Mouse (Mus musculus) CH12F3 (cell line): ENCODE measurements at regions not wholly inside any gene's neighbourhood (a gene's known extent, or its start where the extent isn't known, plus 50 kb on each side); places are given as distances from the start of the nearest gene placed in this dataset.

Source experiments
- in situ Hi-C: fragments of 300-500 bp; cut with MboI; formaldehyde crosslinking; loops from 2 replicates; pipeline ENCODE4 v1.14.3; 2020; ENCODE audit warnings: low sequenced_read_pairs

GRCm38 (mm10) chr13:71653939-71654467 lies 309.5 kb downstream of the Irx1 start:
- in situ Hi-C loops, result no loop called here

- in situ Hi-C loops, result no loop called here
Observed at GRCm38 (mm10) chr13:71653212-71653938, 310.1 kb downstream of the Irx1 start.

GRCm38 (mm10) chr13:71649876-71650275 lies 313.6 kb downstream of the Irx1 start:
- in situ Hi-C loops, result no loop called here

DNA sequence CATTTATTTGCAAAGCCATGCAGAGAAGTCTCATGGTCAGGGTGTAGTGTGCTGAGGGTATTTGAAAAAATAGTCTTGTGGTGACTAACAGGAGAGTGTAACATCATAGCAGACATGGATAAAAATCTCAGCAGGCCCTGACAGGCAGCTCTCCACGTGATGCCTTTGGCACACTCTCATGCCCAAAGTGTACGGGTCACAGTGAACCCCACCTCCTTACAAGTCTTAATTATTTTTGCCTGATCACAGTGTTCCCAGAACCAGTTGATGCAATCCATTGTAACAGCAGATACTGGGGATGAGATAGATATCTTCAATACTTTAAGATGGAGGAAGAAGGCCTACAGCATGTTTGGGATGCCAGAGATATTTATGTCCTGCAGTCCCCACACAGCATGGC lies 314.5 kb downstream of the Irx1 start:
- in situ Hi-C loops, result no loop called here

GRCm38 (mm10) chr13:71631447-71631846 lies 332.1 kb downstream of the Irx1 start:
- in situ Hi-C loops, result no loop called here

- in situ Hi-C loops, result no loop called here
Observed at GRCm38 (mm10) chr13:71617198-71617597, 346.3 kb downstream of the Irx1 start.

DNA sequence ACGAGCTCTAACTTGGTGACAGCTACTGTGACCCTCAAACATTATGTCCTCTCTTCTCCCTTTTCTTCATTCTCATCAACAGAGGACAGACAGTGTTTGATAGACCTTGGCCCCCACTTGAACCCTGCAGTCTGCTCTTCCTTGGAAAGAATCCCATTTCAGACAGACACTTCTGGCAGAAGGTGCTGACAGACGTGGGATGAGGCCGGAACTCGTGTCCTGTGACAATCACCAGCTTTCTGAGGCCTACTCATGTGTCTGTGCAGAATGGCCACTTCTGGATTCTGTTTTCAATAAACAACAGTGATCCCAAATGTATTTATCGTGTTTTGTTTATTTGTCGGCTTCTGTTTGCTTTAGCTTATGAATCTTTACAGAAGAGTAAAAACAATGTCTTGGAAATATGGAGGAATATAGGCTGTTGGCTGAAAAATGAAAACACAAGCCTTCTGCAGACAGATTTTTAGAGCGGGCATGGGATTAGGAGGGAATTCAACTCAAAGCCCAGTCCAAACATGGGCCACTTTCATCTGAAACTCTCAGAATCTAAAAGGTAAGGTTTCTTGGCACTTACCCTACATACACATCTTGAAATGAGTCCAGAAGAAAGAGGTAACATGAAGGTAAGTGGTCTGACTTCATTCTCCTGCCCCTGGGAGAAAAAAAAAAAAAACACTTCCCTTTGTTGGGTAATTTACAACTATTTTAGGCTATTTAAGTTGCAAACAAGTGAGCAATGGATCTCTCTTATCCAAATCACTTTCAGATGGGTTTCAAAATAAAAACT lies 350.9 kb downstream of the Irx1 start:
- in situ Hi-C loops, result no loop called here

- in situ Hi-C loops, result no loop called here
Observed at GRCm38 (mm10) chr13:71582486-71582885, 381.0 kb downstream of the Irx1 start.

DNA sequence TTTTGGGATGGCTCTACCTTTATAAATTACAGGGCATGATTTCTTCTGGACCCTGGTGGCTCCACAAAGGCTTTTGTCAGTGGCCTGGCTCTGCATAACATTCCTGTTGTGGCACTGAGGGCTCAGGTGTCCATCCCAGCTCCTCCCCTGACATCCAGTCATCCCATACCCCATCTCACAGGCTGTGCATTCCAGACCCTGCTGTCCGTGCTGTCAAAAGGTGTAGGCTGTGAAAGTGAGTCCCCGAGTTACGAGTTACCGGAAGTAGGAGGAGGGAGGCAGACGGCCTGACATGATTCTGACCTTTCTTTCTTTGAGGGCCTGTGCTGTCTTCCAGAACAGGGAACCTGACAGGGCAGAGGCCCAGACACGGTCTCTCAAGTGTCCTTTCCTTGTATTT lies 397.6 kb downstream of the Irx1 start:
- in situ Hi-C loops, result no loop called here

- in situ Hi-C loops, result no loop called here
Observed at GRCm38 (mm10) chr13:71565388-71565787, 398.1 kb downstream of the Irx1 start.

DNA sequence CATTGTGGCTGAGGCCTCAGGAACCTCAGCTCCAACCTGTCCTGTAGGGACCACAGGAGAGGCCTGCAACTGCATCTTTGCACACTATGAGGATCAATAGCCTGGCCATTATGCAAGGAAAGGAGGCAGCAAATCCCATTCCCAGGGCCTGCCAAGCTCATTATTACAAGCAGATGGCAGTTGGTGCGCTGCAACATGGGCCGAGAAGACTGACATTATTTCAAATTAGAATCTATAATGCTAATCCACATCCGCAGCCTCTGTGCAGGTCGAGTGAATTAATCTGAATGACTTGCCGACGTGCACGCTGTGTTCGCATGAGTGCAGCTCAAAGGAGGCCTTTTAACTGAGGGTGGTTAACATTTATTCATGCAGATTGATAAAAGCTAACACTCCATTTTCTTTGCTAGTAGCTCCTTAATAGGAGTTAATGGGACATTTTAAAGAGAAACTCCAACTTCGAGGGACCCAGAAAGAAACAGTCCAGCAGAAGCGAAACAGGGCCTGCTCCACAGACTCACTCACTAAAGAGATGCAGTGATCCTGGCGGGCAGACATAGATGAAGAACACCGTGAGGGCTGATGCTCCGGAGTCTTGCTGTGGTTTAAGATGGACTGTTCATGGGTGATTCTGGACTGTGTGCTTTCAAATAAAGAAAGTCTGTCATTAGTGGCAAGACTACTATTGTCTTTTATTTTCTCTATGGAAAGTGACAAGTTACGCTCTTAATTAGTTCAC lies 404.9 kb downstream of the Irx1 start:
- in situ Hi-C loops, result no loop called here

DNA sequence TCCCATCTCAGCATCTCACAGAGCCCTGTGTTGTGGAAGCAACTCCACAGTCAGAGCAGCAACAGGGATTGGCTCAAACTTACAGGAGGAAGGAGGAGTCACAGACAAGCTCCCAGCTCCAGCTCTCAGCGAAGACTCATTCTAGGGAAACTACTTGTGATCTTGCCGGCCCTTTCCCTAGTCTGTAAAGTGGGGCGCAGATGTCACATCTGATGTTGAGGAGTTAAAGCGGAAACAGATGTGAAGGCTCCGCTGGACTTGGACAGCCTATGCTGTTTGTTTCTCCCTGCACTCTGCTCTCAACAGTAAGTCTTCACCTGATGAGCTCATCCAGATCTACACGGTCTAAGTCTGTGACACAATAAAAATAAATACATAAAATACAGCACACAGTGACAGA lies 408.1 kb downstream of the Irx1 start:
- in situ Hi-C loops, result no loop called here

DNA sequence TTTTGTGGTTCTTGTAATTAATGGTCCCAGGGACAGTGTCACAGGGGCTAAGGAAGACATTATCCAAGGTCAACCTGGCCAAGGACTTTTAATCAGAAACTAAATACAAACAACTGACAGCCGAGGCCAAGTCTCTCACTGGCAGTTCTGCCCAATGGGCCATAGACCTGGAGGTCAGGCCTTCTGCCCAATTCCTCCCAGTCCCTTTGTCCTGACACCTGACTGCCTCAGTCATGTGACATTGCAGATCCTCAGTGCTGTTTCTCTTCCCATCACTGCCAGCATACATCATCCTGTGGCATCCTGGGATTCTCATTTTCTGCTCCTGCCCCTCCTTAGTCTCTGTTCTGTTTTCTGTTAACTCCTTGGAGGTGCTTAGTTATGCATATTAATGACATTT lies 413.4 kb downstream of the Irx1 start:
- in situ Hi-C loops, result no loop called here

GRCm38 (mm10) chr13:71549206-71549831 lies 414.2 kb downstream of the Irx1 start:
- in situ Hi-C loops, result no loop called here

DNA sequence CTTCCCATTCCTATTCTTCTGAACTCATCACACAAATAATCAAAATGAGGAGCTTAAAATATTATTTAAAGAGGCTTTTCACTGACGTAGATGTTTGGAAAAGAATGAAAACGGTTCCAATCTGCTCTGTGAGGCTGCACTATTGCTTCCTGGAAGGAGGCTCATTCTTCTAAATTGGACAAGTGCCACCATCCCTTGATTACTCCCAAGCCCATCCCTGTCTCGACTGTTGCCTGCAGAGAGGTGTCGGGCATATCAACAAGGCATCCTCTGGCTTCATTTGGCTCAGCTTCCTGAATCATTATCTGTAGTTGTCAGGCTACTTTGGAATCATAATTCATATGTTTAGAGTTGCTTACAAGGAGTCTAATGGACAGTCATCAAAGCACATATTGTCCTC lies 425.3 kb downstream of the Irx1 start:
- in situ Hi-C loops, result no loop called here

- in situ Hi-C loops, result no loop called here
Observed at GRCm38 (mm10) chr13:71532796-71533351, 430.6 kb downstream of the Irx1 start.

DNA sequence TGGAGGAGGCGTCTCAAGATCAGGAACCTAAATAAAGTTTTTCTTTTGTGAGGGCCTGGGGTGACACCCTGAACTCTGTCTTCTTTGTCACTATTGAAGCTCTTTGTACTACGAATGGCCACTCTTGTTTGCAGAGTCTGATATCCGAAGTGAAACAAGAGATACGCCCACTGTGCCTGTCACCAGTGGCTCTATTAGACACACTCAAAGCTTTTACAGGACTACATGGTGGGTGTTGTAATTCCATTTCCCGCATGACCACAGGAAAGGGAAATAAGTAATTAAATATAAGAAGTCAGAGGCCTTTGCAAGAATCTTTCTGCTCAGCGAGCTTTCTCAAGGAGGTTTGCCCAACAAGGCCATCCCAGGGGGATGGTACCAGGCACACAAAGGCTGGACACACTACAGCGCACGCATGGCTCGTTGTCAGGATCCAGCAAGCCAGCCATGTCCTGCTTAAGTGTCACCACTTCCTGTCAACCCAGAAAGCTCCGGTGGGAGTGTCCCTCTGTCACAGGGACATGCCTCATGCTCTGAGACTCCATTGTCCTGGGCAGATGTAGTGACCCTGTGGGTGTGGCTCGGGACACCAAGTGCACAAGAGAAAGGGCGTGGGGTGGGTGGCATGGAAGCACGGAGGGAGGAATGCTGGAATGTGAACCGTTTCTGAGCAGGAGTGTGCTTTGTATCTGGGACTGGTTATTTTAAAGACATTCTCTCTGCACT lies 434.0 kb downstream of the Irx1 start:
- in situ Hi-C loops, result no loop called here

DNA sequence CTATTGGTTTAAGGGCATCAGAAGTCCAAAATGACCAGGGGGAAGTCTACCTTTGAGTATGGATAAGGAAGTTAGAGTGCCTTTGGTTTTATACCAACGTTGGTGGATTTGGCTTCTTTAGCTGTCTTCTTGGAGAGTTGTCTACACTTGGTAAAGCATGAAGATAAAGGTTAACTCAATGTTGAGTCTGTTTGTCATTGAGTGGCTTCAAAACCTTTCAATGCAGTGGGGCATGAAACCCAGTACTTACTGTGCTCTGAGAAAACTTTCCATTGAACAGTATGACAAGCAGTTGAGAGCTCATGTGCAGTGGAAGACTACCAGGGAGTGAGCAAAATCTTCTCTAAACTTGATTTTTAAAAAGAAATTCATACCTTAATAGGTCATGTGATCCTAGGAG lies 445.7 kb downstream of the Irx1 start:
- in situ Hi-C loops, result no loop called here

DNA sequence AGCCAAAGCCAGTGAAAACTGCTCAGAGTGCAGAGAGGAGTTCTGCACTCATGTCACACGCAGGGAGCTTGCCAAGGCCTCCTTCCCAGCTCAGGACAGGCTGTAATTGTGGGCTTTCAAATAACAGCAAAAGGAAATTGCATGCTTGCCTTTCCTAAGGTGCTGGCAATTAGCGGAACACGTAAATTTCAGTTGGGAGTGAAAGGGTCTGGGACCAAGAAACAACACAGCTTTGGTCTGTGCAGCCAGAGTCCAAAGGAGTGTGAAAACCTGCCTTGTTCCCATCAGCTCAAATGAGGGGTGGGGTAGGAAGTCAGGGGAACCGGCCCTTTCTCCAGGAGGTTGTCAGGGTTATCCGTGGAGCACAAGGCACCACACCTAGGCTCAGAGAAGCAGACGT lies 450.3 kb downstream of the Irx1 start:
- in situ Hi-C loops, result no loop called here

GRCm38 (mm10) chr13:71507956-71508401 lies 455.5 kb downstream of the Irx1 start:
- in situ Hi-C loops, result no loop called here
